Mouse (Mus musculus): ENCODE data around the gene Prss29. TPM values are rescaled to one million over a fixed set of nuclear protein-coding genes. Genes with fewer than 3 reads are reported as not detected.

Prss29 gene
- polyA plus RNA-seq, 1 experiment from 2014 or later: not detected

GRCm38 (mm10) chr17:25294111-25294510, 24.3 kb upstream of the Prss29 start:
- ATAC-seq (replicated peaks): no peak
- WGBS: 54% methylated on average over 1 of the region's 1 CpGs
- Histone ChIP-seq H3K9ac (no peak overlapping the region), H3K27me3 (replicated peaks) (no peaks in the 10 kb centered on the region), H3K9me3 (no peaks in the 10 kb centered on the region), H3K36me3 (replicated peaks) (no peaks in the 10 kb centered on the region), H3K4me3 (no peak overlapping the region), H3K4me2 (no peak overlapping the region), H3K4me1 (no peaks in the 10 kb centered on the region), H3K27ac (no peak overlapping the region)

GRCm38 (mm10) chr17:25298094-25298493, 20.4 kb upstream of the Prss29 start, which contains the start of gene Prss34:
Prss34 (plus strand) TSS chr17:25298394.
- Histone ChIP-seq H3K36me3 (replicated peaks) (no peaks in the 10 kb centered on the region), H3K27ac (no peak within 1 kb of the TSS), H3K4me2 (no peak within 1 kb of the TSS), H3K9me3 (no peaks in the 10 kb centered on the region), H3K27me3 (replicated peaks) (no peaks in the 10 kb centered on the region), H3K4me1 (no peaks in the 10 kb centered on the region), H3K4me3 (no peak within 1 kb of the TSS), H3K9ac (no peak within 1 kb of the TSS)
- 95% methylated on average over 5 of the region's 5 CpGs for WGBS
- ATAC-seq (replicated peaks): no peak

GRCm38 (mm10) chr17:25308346-25308745, 10.1 kb upstream of the Prss29 start, which contains the start of gene Prss28:
Prss28 (plus strand) TSS chr17:25308646.
- H3K27ac ChIP-seq: no peak within 1 kb of the TSS
- no peaks in the 10 kb centered on the region for H3K27me3 ChIP-seq (replicated peaks)
- ATAC-seq (replicated peaks): no peak
- no peaks in the 10 kb centered on the region for H3K9me3 ChIP-seq
- no peaks in the 10 kb centered on the region for H3K36me3 ChIP-seq (replicated peaks)
- no peak within 1 kb of the TSS for H3K4me2 ChIP-seq
- WGBS: 80% methylated on average over 4 of the region's 4 CpGs
- no peak within 1 kb of the TSS for H3K9ac ChIP-seq
- H3K4me1 ChIP-seq: no peaks in the 10 kb centered on the region
- no peak within 1 kb of the TSS for H3K4me3 ChIP-seq

- Histone ChIP-seq H3K9me3 (no peaks in the 10 kb centered on the region), H3K36me3 (replicated peaks) (no peaks in the 10 kb centered on the region), H3K27ac (no peak overlapping the region), H3K4me1 (no peaks in the 10 kb centered on the region), H3K9ac (no peak overlapping the region), H3K27me3 (replicated peaks) (no peaks in the 10 kb centered on the region), H3K4me2 (no peak overlapping the region), H3K4me3 (no peak overlapping the region)
- no peak for ATAC-seq (replicated peaks)
- WGBS: 88% methylated on average over 8 of the region's 8 CpGs
These were observed 2.4 kb downstream of the Prss29 start for GRCm38 (mm10) chr17:25320819-25321218.

- no peak overlapping the region for H3K4me3 ChIP-seq
- H3K27ac ChIP-seq: no peak overlapping the region
- no peak overlapping the region for H3K4me2 ChIP-seq
- H3K9ac ChIP-seq: no peak overlapping the region
- no peaks in the 10 kb centered on the region for H3K36me3 ChIP-seq (replicated peaks)
- no peaks in the 10 kb centered on the region for H3K4me1 ChIP-seq
- 18% methylated on average over 2 of the region's 2 CpGs for WGBS
- no peak for ATAC-seq (replicated peaks)
- no peaks in the 10 kb centered on the region for H3K27me3 ChIP-seq (replicated peaks)
- no peaks in the 10 kb centered on the region for H3K9me3 ChIP-seq
These were observed 4.5 kb downstream of the Prss29 start for GRCm38 (mm10) chr17:25322930-25323329.

- Histone ChIP-seq H3K27me3 (replicated peaks) (0 out of 2 replicates have a peak, but pooled peaks cover 2% of the 10 kb centered on the region), H3K9me3 (no peaks in the 10 kb centered on the region), H3K36me3 (replicated peaks) (no peaks in the 10 kb centered on the region), H3K27ac (no peak overlapping the region), H3K4me1 (no peaks in the 10 kb centered on the region), H3K4me2 (no peak overlapping the region), H3K9ac (no peak overlapping the region), H3K4me3 (no peak overlapping the region)
- WGBS: 80% methylated on average over 9 of the region's 9 CpGs
- ATAC-seq (replicated peaks): no peak
These were observed 13.9 kb downstream of the Prss29 start for GRCm38 (mm10) chr17:25332321-25332720.

- 0 out of 2 replicates have a peak, but pooled peaks cover 2% of the 10 kb centered on the region for H3K27me3 ChIP-seq (replicated peaks)
- no peaks in the 10 kb centered on the region for H3K9me3 ChIP-seq
- no peak overlapping the region for H3K9ac ChIP-seq
- 0% methylated on average over 8 of the region's 8 CpGs for WGBS
- H3K36me3 ChIP-seq (replicated peaks): no peaks in the 10 kb centered on the region
- no peaks in the 10 kb centered on the region for H3K4me1 ChIP-seq
- H3K4me3 ChIP-seq: no peak overlapping the region
- no peak for ATAC-seq (replicated peaks)
- H3K27ac ChIP-seq: no peak overlapping the region
- H3K4me2 ChIP-seq: no peak overlapping the region
These were observed 15.5 kb downstream of the Prss29 start for GRCm38 (mm10) chr17:25333943-25334342.

- no peak for ATAC-seq (replicated peaks)
- H3K9ac ChIP-seq: no peak overlapping the region
- 85% methylated on average over 4 of the region's 4 CpGs for WGBS
- no peaks in the 10 kb centered on the region for H3K27me3 ChIP-seq (replicated peaks)
- no peak overlapping the region for H3K27ac ChIP-seq
- no peaks in the 10 kb centered on the region for H3K9me3 ChIP-seq
- no peaks in the 10 kb centered on the region for H3K36me3 ChIP-seq (replicated peaks)
- H3K4me1 ChIP-seq: no peaks in the 10 kb centered on the region
- H3K4me3 ChIP-seq: no peak overlapping the region
- H3K4me2 ChIP-seq: no peak overlapping the region
These were observed 19.8 kb downstream of the Prss29 start for GRCm38 (mm10) chr17:25338218-25338617.

GRCm38 (mm10) chr17:25340003-25340402, 21.5 kb downstream of the Prss29 start:
- 84% methylated on average over 6 of the region's 6 CpGs for WGBS
- Histone ChIP-seq H3K4me3 (no peak overlapping the region), H3K36me3 (replicated peaks) (no peaks in the 10 kb centered on the region), H3K27me3 (replicated peaks) (no peaks in the 10 kb centered on the region), H3K27ac (no peak overlapping the region), H3K4me1 (no peaks in the 10 kb centered on the region), H3K9me3 (no peaks in the 10 kb centered on the region), H3K4me2 (no peak overlapping the region), H3K9ac (no peak overlapping the region)
- no peak for ATAC-seq (replicated peaks)

- Histone ChIP-seq H3K36me3 (replicated peaks) (no peaks in the 10 kb centered on the region), H3K4me2 (no peak overlapping the region), H3K9me3 (no peaks in the 10 kb centered on the region), H3K27ac (no peak overlapping the region), H3K27me3 (replicated peaks) (no peaks in the 10 kb centered on the region), H3K9ac (no peak overlapping the region), H3K4me3 (no peak overlapping the region), H3K4me1 (no peaks in the 10 kb centered on the region)
- WGBS: 63% methylated on average over 3 of the region's 3 CpGs
- no peak for ATAC-seq (replicated peaks)
These were observed 23.0 kb downstream of the Prss29 start for GRCm38 (mm10) chr17:25341490-25341889.

- Histone ChIP-seq H3K9ac (no peak within 1 kb of the TSS), H3K27me3 (replicated peaks) (no peaks in the 10 kb centered on the region), H3K4me2 (no peak within 1 kb of the TSS), H3K4me1 (no peaks in the 10 kb centered on the region), H3K9me3 (no peaks in the 10 kb centered on the region), H3K27ac (no peak within 1 kb of the TSS), H3K4me3 (no peak within 1 kb of the TSS), H3K36me3 (replicated peaks) (no peaks in the 10 kb centered on the region)
- no peak for ATAC-seq (replicated peaks)
- 91% methylated on average over 4 of the region's 4 CpGs for WGBS
These were observed 27.0 kb downstream of the Prss29 start, which contains the start of gene Tpsab1 for GRCm38 (mm10) chr17:25345462-25345861. Tpsab1 (minus strand) TSS chr17:25345562.

GRCm38 (mm10) chr17:25361291-25361690, 42.8 kb downstream of the Prss29 start:
- Histone ChIP-seq H3K9me3 (no peaks in the 10 kb centered on the region), H3K27me3 (replicated peaks) (no peaks in the 10 kb centered on the region; the same call in 1 of the 2 replicates), H3K4me3 (no peak overlapping the region), H3K4me2 (no peak overlapping the region), H3K4me1 (no peaks in the 10 kb centered on the region), H3K9ac (no peak overlapping the region), H3K27ac (no peak overlapping the region), H3K36me3 (replicated peaks) (no peaks in the 10 kb centered on the region)
- WGBS: 78% methylated on average over 2 of the region's 2 CpGs
- no peak for ATAC-seq (replicated peaks)

- H3K27me3 ChIP-seq (replicated peaks): no peaks in the 10 kb centered on the region; the same call in 1 of the 2 replicates
- no peak overlapping the region for H3K4me2 ChIP-seq
- no peak overlapping the region for H3K27ac ChIP-seq
- ATAC-seq (replicated peaks): no peak
- H3K9ac ChIP-seq: no peak overlapping the region
- no peaks in the 10 kb centered on the region for H3K4me1 ChIP-seq
- no peaks in the 10 kb centered on the region for H3K36me3 ChIP-seq (replicated peaks)
- no peaks in the 10 kb centered on the region for H3K9me3 ChIP-seq
- no peak overlapping the region for H3K4me3 ChIP-seq
- WGBS: 7% methylated on average over 1 of the region's 1 CpGs
These were observed 45.3 kb downstream of the Prss29 start for GRCm38 (mm10) chr17:25363726-25364125.
